Mouse (Mus musculus) forebrain, embryonic 16.5 days (tissue): ENCODE data around the gene 4930583I09Rik. TPM values are rescaled to one million over a fixed set of nuclear protein-coding genes. Genes with fewer than 3 reads are reported as not detected.

Source experiments
- ATAC-seq: fragments of 200-750 bp; cut with Nextera tagmentation; 2 replicates; pipeline ENCODE4 v1.8.0; 2017; ENCODE audit warnings: mild to moderate bottlenecking, moderate library complexity
- H3K27ac ChIP-seq: fragments of 300-500 bp; sonication (generic); 2 replicates; pipeline ENCODE4 v1.5.1; 2014; ENCODE audit warnings: low read length, control low read depth
- H3K27me3 ChIP-seq: fragments of 300-500 bp; sonication (generic); replicated peaks from 2 replicates; pipeline ENCODE4 v1.6.1; 2014; ENCODE audit warnings: low read length; ENCODE audit not compliant: control insufficient read depth, insufficient read depth
- H3K36me3 ChIP-seq: fragments of 300-500 bp; sonication (generic); 2 replicates; pipeline ENCODE4 v1.6.1; 2014; ENCODE audit not compliant: control insufficient read depth, insufficient read depth
- H3K4me1 ChIP-seq: fragments of 300-500 bp; sonication (generic); replicated peaks from 2 replicates; pipeline ENCODE4 v1.6.1; 2014; ENCODE audit warnings: low read length; ENCODE audit not compliant: control insufficient read depth, insufficient read depth
- H3K4me2 ChIP-seq: fragments of 300-500 bp; sonication (generic); 2 replicates; pipeline ENCODE4 v1.6.1; 2014; ENCODE audit warnings: mild to moderate bottlenecking, low read length, control low read depth
- H3K4me3 ChIP-seq: fragments of 300-500 bp; sonication (generic); replicated peaks from 2 replicates; pipeline ENCODE4 v1.5.1; 2014; ENCODE audit warnings: mild to moderate bottlenecking, low read length, control low read depth
- H3K9ac ChIP-seq: fragments of 300-500 bp; sonication (generic); replicated peaks from 2 replicates; pipeline ENCODE4 v1.6.1; 2014; ENCODE audit warnings: low read depth, low read length, control low read depth
- H3K9me3 ChIP-seq: fragments of 300-500 bp; sonication (generic); 2 replicates; pipeline ENCODE4 v1.6.1; 2016; ENCODE audit warnings: low read length; ENCODE audit not compliant: control insufficient read depth
- WGBS: fragments of 180-500 bp; shearing (Covaris S2); extraction: QIAGEN DNeasy Blood & Tissue Kit; methylation state at CpG from one replicate; pipeline ENCODE4 v1.1.7; 2014; 5-methylcytosine and 5-hydroxymethylcytosine counted together
- polyA plus RNA-seq: library from polyadenylated mRNA; unstranded; fragments of >200 nt; fragmentation: Nextera tagmentation; extraction: Ambion mirVana; gene quantifications from 2 replicates; pipeline ENCODE4 v1.2.1, GENCODE M21; 2015

Gene 4930583I09Rik
- polyA plus RNA-seq = not detected in 2 replicates

DNA sequence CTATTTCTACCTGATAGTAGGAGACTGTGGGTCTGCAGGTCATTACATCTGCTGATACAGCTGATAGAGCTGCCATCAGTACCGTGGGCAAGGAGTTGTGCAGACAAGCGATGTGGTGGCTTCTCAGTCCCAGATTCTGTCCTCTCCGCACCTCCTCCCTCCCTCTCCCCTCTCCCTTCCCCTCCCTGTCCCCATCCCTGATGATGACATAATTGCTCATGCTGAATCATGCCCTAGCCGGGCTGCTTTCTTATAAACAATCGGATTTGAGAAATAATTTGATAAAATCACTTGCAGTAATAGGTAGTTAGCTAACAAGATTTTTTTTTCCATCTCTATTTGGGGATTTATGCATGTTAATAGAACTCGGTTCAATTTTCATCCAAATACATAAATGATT, at the start of gene 4930583I09Rik:
Gene 4930583I09Rik, minus strand, starts transcription at position 144 of the 400 bp plus-strand sequence.
- H3K27ac ChIP-seq = no peak within 1 kb of the TSS
- H3K4me3 ChIP-seq = no peak within 1 kb of the TSS
- no peaks in the 10 kb centered on the region for H3K27me3 ChIP-seq
- H3K9me3 ChIP-seq = no peaks in the 10 kb centered on the region
- 0 out of 2 replicates have a peak, but pooled peaks cover 6% of the 10 kb centered on the region for H3K4me1 ChIP-seq
- no peaks in the 10 kb centered on the region for H3K36me3 ChIP-seq
- WGBS = 54% methylated on average over 6 of the region's 6 CpGs
- no peak within 1 kb of the TSS for H3K9ac ChIP-seq
- peak within 1 kb of the TSS; percentile 0; the same call in 1 of the 2 replicates for H3K4me2 ChIP-seq
- ATAC-seq = no peak

DNA sequence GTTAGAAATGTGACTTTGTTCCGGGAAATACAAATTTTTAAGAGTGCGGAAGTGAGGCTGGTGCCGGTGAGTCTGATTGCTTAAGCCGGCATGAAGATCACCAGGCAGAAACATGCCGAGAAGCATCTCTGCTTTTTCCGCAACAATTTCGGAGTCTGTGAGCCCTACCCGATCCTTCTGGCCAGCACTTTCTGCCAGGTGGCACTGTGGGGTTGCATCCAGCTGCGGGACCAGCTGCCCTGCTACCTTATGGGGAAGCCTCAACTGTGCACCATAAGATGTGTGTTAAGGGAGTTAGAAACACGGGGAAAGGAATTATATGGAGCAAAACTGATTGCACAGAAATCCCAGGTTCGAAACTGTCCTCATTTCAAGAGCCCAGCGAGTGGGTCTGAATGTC, 40.2 kb upstream of the 4930583I09Rik start:
- no peak overlapping the region for H3K9ac ChIP-seq
- ATAC-seq = no peak
- H3K4me1 ChIP-seq = 0 out of 2 replicates have a peak, but pooled peaks cover 2% of the 10 kb centered on the region
- no peaks in the 10 kb centered on the region for H3K36me3 ChIP-seq
- H3K27ac ChIP-seq = no peak overlapping the region
- H3K27me3 ChIP-seq = no peaks in the 10 kb centered on the region
- no peaks in the 10 kb centered on the region for H3K9me3 ChIP-seq
- 88% methylated on average over 12 of the region's 12 CpGs for WGBS
- no peak overlapping the region for H3K4me2 ChIP-seq
- H3K4me3 ChIP-seq = no peak overlapping the region

- Histone ChIP-seq H3K4me1 (0 out of 2 replicates have a peak, but pooled peaks cover 2% of the 10 kb centered on the region), H3K9ac (no peak overlapping the region), H3K4me3 (no peak overlapping the region), H3K27ac (no peak overlapping the region), H3K9me3 (no peaks in the 10 kb centered on the region), H3K4me2 (no peak overlapping the region), H3K36me3 (no peaks in the 10 kb centered on the region), H3K27me3 (no peaks in the 10 kb centered on the region)
- ATAC-seq = no peak
- 15% methylated on average over 4 of the region's 4 CpGs for WGBS
These were observed 37.8 kb upstream of the 4930583I09Rik start for GRCm38 (mm10) chr17:64873651-64874072.

DNA sequence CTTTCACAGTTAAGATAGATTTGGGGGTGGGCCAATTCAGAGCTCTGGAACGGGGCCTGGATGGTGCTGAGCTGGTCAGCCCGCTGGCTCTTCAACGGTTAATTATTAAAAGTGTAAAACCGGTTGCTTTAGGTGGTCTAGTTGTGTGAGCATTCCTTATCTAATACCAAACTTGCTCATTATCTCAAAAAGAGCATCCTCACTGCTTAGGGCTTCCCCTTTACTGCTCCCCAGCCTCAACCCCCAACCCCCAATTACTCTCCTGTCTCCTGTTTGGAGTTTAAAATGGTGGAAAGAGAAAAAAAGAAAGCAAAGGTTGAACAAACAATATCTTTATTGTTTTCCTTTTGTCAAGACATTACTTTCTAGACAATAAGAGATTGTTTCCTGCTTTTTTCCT, 27.9 kb upstream of the 4930583I09Rik start:
- Histone ChIP-seq H3K27me3 (no peaks in the 10 kb centered on the region), H3K4me1 (no peaks in the 10 kb centered on the region), H3K27ac (no peak overlapping the region), H3K4me3 (no peak overlapping the region), H3K36me3 (no peaks in the 10 kb centered on the region), H3K9me3 (no peaks in the 10 kb centered on the region), H3K9ac (no peak overlapping the region), H3K4me2 (no peak overlapping the region)
- WGBS = 79% methylated on average over 4 of the region's 4 CpGs
- ATAC-seq = no peak

DNA sequence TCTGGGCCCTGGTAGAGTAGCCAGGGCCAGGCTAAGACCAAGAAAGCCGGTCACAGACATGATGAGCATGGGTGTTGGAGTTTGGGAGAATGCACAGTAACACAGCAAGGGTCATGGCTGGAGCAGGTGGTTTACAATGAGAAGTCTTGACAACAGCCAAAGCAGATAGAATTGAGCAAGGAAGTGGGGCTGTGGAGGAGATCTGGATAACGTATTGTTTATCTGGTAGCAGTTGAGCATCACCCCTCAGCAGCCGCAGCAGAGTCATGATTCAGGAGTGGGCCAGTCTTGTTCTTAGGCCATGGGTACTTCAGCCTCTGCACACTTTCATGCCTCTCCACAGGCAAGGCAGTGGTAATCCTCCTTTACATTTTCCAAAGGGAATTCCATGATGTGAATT, 25.1 kb upstream of the 4930583I09Rik start:
- Histone ChIP-seq H3K27me3 (no peaks in the 10 kb centered on the region), H3K4me2 (no peak overlapping the region), H3K36me3 (no peaks in the 10 kb centered on the region), H3K4me1 (no peaks in the 10 kb centered on the region), H3K4me3 (no peak overlapping the region), H3K27ac (no peak overlapping the region), H3K9ac (no peak overlapping the region), H3K9me3 (no peaks in the 10 kb centered on the region)
- WGBS = 86% methylated on average over 3 of the region's 3 CpGs
- no peak for ATAC-seq

DNA sequence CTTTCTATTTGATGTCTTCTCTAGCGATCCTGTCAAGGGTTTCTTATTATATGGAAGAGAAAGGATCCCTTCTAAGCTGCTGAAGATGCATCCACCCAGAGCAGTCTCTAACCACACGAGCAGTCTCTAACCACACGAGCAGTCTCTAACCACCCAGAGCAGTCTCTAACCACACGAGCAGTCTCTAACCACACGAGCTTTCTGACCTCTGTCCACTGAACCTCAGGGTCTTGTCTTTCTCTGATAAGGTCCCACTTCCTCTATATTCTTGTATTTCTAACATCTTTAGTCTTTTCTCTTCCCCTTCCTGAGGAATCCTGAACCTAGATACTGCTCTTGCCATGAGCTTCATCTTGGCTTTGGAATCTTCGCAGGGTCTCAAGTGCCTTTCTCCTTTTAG, 23.0 kb upstream of the 4930583I09Rik start:
- Histone ChIP-seq H3K36me3 (no peaks in the 10 kb centered on the region), H3K27me3 (no peaks in the 10 kb centered on the region), H3K9me3 (no peaks in the 10 kb centered on the region), H3K4me1 (no peaks in the 10 kb centered on the region), H3K4me2 (no peak overlapping the region), H3K9ac (no peak overlapping the region), H3K27ac (no peak overlapping the region), H3K4me3 (no peak overlapping the region)
- no peak for ATAC-seq
- 94% methylated on average over 6 of the region's 6 CpGs for WGBS

- H3K9me3 ChIP-seq = no peaks in the 10 kb centered on the region
- H3K4me2 ChIP-seq = no peak overlapping the region
- no peaks in the 10 kb centered on the region for H3K27me3 ChIP-seq
- no peak overlapping the region for H3K4me3 ChIP-seq
- H3K4me1 ChIP-seq = no peaks in the 10 kb centered on the region
- no peak overlapping the region for H3K27ac ChIP-seq
- ATAC-seq = no peak
- H3K36me3 ChIP-seq = no peaks in the 10 kb centered on the region
- H3K9ac ChIP-seq = no peak overlapping the region
- 54% methylated on average over 4 of the region's 4 CpGs for WGBS
These were observed 12.2 kb upstream of the 4930583I09Rik start for GRCm38 (mm10) chr17:64848031-64848430.

DNA sequence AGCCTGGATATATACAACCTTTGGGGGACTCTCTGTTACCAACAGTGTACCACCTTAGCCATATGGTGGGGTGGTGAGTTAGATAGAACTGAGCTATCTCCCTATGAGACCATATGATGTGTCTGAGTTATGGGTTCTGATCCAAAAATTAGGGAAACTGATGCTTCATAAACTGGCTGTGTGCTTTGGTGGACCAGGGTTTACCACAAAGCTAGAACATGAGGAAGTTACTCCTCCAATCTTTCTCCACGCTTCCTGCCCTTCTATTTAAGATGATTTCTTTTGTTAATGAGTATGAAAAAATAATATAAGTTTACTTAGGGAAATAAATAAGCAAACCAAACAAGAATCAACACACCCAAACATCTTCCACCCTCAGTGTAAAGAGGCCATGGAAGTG, 10.8 kb upstream of the 4930583I09Rik start:
- no peaks in the 10 kb centered on the region for H3K9me3 ChIP-seq
- H3K36me3 ChIP-seq = no peaks in the 10 kb centered on the region
- no peaks in the 10 kb centered on the region for H3K27me3 ChIP-seq
- H3K9ac ChIP-seq = no peak overlapping the region
- no peak for ATAC-seq
- no peak overlapping the region for H3K27ac ChIP-seq
- no peaks in the 10 kb centered on the region for H3K4me1 ChIP-seq
- no peak overlapping the region for H3K4me2 ChIP-seq
- no peak overlapping the region for H3K4me3 ChIP-seq
- 94% methylated on average over 1 of the region's 1 CpGs for WGBS

- Histone ChIP-seq H3K4me2 (peak overlapping the region; percentile 0; the same call in 1 of the 2 replicates), H3K9ac (no peak overlapping the region), H3K36me3 (no peaks in the 10 kb centered on the region), H3K4me3 (no peak overlapping the region), H3K27ac (no peak overlapping the region), H3K27me3 (no peaks in the 10 kb centered on the region), H3K4me1 (0 out of 2 replicates have a peak, but pooled peaks cover 6% of the 10 kb centered on the region), H3K9me3 (no peaks in the 10 kb centered on the region)
- 2% methylated on average over 7 of the region's 7 CpGs for WGBS
- peak; percentile 72 for ATAC-seq
These were observed 1.0 kb upstream of the 4930583I09Rik start for GRCm38 (mm10) chr17:64836892-64837291.

DNA sequence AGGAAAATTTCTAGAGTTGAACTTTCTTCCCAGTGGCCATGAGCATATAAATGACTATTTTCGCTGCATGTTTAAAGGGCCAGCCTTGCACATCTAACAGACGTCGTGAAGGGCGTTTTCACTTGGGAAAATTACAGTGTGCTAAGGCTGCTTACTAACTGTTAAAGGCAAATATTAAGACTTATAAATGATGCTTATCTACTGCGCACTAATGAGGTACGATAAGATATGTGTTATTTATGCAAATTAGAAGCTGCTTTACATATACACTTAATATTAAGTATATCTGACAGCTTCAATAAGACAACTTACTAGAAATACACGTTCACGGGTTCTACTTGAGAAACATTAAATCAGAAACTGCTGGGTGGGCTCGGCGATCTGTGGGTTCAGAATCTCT, 481 bp upstream of the 4930583I09Rik start:
- H3K4me3 ChIP-seq = no peak overlapping the region
- WGBS = 67% methylated on average over 10 of the region's 10 CpGs
- no peaks in the 10 kb centered on the region for H3K9me3 ChIP-seq
- peak; percentile 50; the same call in 1 of the 2 replicates for ATAC-seq
- H3K4me2 ChIP-seq = peak overlapping the region; percentile 0; the same call in 1 of the 2 replicates
- H3K27ac ChIP-seq = no peak overlapping the region
- H3K9ac ChIP-seq = no peak overlapping the region
- H3K36me3 ChIP-seq = no peaks in the 10 kb centered on the region
- H3K27me3 ChIP-seq = no peaks in the 10 kb centered on the region
- 0 out of 2 replicates have a peak, but pooled peaks cover 6% of the 10 kb centered on the region for H3K4me1 ChIP-seq
